8 mouse cellular contexts compared by ENCODE assay signal in genomic region chr9:118099395-118099794, GRCm38 (mm10). TPM values are rescaled to one million over a fixed set of nuclear protein-coding genes. Genes with fewer than 3 reads are reported as not detected.
DNase-seq lines count a peak whose midpoint lies in the region; ATAC-seq and TF ChIP-seq lines count a peak whose summit lies in the region.

No protein-coding gene starts in this region.

- H3K9me3 ChIP-seq in liver, postnatal 0 days (ENCODE audit: low read length): no peaks in the 10 kb centered on the region
- H3K9me3 ChIP-seq in liver, embryonic 11.5 days (ENCODE audit: control insufficient read depth, low read length): no peaks in the 10 kb centered on the region
- H3K9me3 ChIP-seq in midbrain, embryonic 13.5 days: no peaks in the 10 kb centered on the region

- no peak overlapping the region for H3K4me3 ChIP-seq in liver, postnatal 0 days (ENCODE audit: low read depth, low read length)
- no peak overlapping the region for H3K4me3 ChIP-seq in liver, embryonic 11.5 days (ENCODE audit: low read depth, low read length)
- H3K4me3 ChIP-seq in midbrain, embryonic 13.5 days (replicated peaks): no peak overlapping the region

- H3K27me3 ChIP-seq in liver, postnatal 0 days (ENCODE audit: insufficient read depth, low read length): no peaks in the 10 kb centered on the region
- H3K27me3 ChIP-seq in liver, embryonic 11.5 days (replicated peaks; ENCODE audit: control insufficient read depth, insufficient read depth, low read length): no peaks in the 10 kb centered on the region
- H3K27me3 ChIP-seq in midbrain, embryonic 13.5 days: no peaks in the 10 kb centered on the region

- intact Hi-C loops in left cerebral cortex, postnatal 36 days (cut with DNase I): loop anchor here (1.0 kb wide), 1 partner anchor 390 kb away; no protein-coding TSS in a partner anchor

- H3K4me1 ChIP-seq in liver, postnatal 0 days (ENCODE audit: insufficient read depth): no peaks in the 10 kb centered on the region
- H3K4me1 ChIP-seq in liver, embryonic 11.5 days (replicated peaks; ENCODE audit: control insufficient read depth, insufficient read depth, low read length): no peaks in the 10 kb centered on the region
- H3K4me1 ChIP-seq in midbrain, embryonic 13.5 days (replicated peaks): peaks cover 8% of the 10 kb centered on the region

- DNase-seq in cerebellum, postnatal 4 days (ENCODE audit: low spot score in 2 of 2): no peak
- DNase-seq in liver, postnatal 0 days: no peak
- DNase-seq in liver, embryonic 11.5 days (ENCODE audit: low spot score): no peak
- peak; percentile 39 for DNase-seq in embryo, embryonic 11 days
- DNase-seq in layer of hippocampus, adult 9-10 months (ENCODE audit: low spot score): no peak
- no peak for DNase-seq in left cerebral cortex, postnatal 36 days (ENCODE audit: low spot score in 2 of 2)

- no peak overlapping the region for H3K4me2 ChIP-seq in liver, postnatal 0 days (ENCODE audit: low read depth, low read length)
- H3K4me2 ChIP-seq in liver, embryonic 11.5 days: no peak overlapping the region
- H3K4me2 ChIP-seq in midbrain, embryonic 13.5 days (replicated peaks): no peak overlapping the region

- TF ChIP-seq CTCF in liver, postnatal 0 days (IDR thresholded peaks at IDR 0.05; ENCODE audit: low read depth): peak; percentile 58

- no peak for TF ChIP-seq EP300 in liver, postnatal 0 days (IDR thresholded peaks at IDR 0.05; ENCODE audit: low read depth)

- no peaks in the 10 kb centered on the region for H3K36me3 ChIP-seq in liver, postnatal 0 days (replicated peaks; ENCODE audit: insufficient read depth, low read length)
- H3K36me3 ChIP-seq in liver, embryonic 11.5 days (ENCODE audit: control insufficient read depth, insufficient read depth, low read length): no peaks in the 10 kb centered on the region; the same call in 1 of the 2 replicates
- H3K36me3 ChIP-seq in midbrain, embryonic 13.5 days: no peaks in the 10 kb centered on the region

- no peak overlapping the region for H3K27ac ChIP-seq in liver, postnatal 0 days (ENCODE audit: low read depth)
- no peak overlapping the region for H3K27ac ChIP-seq in liver, embryonic 11.5 days (ENCODE audit: low read depth, low read length)
- H3K27ac ChIP-seq in midbrain, embryonic 13.5 days: no peak overlapping the region

- H3K9ac ChIP-seq in liver, postnatal 0 days (replicated peaks): no peak overlapping the region
- H3K9ac ChIP-seq in liver, embryonic 11.5 days (ENCODE audit: low read depth, low read length): no peak overlapping the region
- H3K9ac ChIP-seq in midbrain, embryonic 13.5 days (replicated peaks): no peak overlapping the region

- peak; percentile 86 for ATAC-seq in cerebellum, adult (ENCODE audit: insufficient number of reproducible peaks, low FRiP score, low TSS enrichment)
- no peak for ATAC-seq in liver, postnatal 0 days
- ATAC-seq in liver, embryonic 11.5 days (replicated peaks; ENCODE audit: low FRiP score): no peak
- ATAC-seq in midbrain, embryonic 13.5 days: peak; percentile 78

- WGBS in liver, postnatal 0 days (ENCODE audit: insufficient replicate concordance): 43% methylated on average over 4 of the region's 4 CpGs
- WGBS in liver, embryonic 11.5 days: 56% methylated on average over 4 of the region's 4 CpGs
- WGBS in midbrain, embryonic 13.5 days: 69% methylated on average over 4 of the region's 4 CpGs

RNA-seq across cellular contexts. Expression of gene Cmc1, which starts 50.6 kb away (rescaled TPM):
- polyA plus RNA-seq in liver, postnatal 0 days (2015; fragmentation: Nextera tagmentation; extraction: Ambion mirVana): 40.0 and 47.1 TPM in 2 replicates
- 44.6 and 45.9 TPM in 2 replicates for polyA plus RNA-seq in liver, embryonic 11.5 days (2014; fragmentation: Nextera tagmentation; extraction: Ambion mirVana)
- 45.9 and 48.5 TPM in 2 replicates for polyA plus RNA-seq in midbrain, embryonic 13.5 days (2015; fragmentation: Nextera tagmentation; extraction: Ambion mirVana)
- total RNA-seq in left cerebral cortex, postnatal 36 days (2021): 10 to 100 TPM in 1 of 2 experiments, 1 to 10 TPM in 1; 9.5 to 12.3 TPM

RNA-seq across cellular contexts. Expression of gene Azi2, which starts 59.1 kb away (rescaled TPM):
- 31.3 and 31.7 TPM in 2 replicates for polyA plus RNA-seq in liver, postnatal 0 days (2015; fragmentation: Nextera tagmentation; extraction: Ambion mirVana)
- 75.1 and 78.7 TPM in 2 replicates for polyA plus RNA-seq in liver, embryonic 11.5 days (2014; fragmentation: Nextera tagmentation; extraction: Ambion mirVana)
- 74.8 and 78.1 TPM in 2 replicates for polyA plus RNA-seq in midbrain, embryonic 13.5 days (2015; fragmentation: Nextera tagmentation; extraction: Ambion mirVana)
- 10 to 100 TPM; 73.1 to 75.1 TPM for total RNA-seq in left cerebral cortex, postnatal 36 days (2021)

Comparison
In these comparisons a context has a peak if more than half of its experiments do, and no peak if none do; other contexts are left out.
1. ATAC-seq: peak in cerebellum, adult (single experiment) and midbrain, embryonic 13.5 days (single experiment); none in liver, postnatal 0 days (single experiment) and liver, embryonic 11.5 days (single experiment).